Mouse (Mus musculus) adrenal gland, adult 8-10 months (tissue): ENCODE results near the gene Zfp619. TPM values are rescaled to one million over a fixed set of nuclear protein-coding genes. Genes with fewer than 3 reads are reported as not detected.
"Not testable (repeated sequence)": the region's sequence is repeated elsewhere in the genome, so short reads cannot be mapped to it uniquely, and the experiment has no call there.

ENCODE experiments used
- DNase-seq: peaks from one replicate; pipeline ENCODE4 v3.0.0; 2022
- total RNA-seq, 4 experiments: library from RNA; stranded (reverse); gene quantifications; 2 replicates each; pipeline ENCODE4 v1.2.4; 2022

The Zfp619 gene
- total RNA-seq, 4 experiments from 2014 or later = 2.0 to 4.5 (median 3.0) TPM

DNA sequence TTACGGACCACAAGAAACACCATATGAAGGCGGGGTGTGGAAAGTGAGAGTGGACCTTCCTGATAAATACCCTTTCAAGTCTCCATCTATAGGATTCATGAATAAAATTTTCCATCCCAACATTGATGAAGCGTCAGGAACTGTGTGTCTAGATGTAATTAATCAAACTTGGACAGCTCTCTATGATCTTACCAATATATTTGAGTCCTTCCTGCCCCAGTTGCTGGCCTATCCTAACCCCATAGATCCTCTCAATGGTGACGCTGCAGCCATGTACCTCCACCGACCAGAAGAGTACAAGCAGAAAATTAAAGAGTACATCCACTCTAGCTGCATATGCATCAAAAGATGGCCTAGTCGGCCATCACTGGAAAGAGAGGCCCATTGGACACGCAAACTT lies 71.5 kb downstream of the Zfp619 start:
- DNase-seq = not testable (repeated sequence)

Other genes with a start within 250 kb of the Zfp619 start
- not detected for gene Gm5114, start 104.6 kb upstream of the Zfp619 start, total RNA-seq